Mouse (Mus musculus) intestine, embryonic 16.5 days (tissue): Measurements from ENCODE around the gene Gm15294. TPM values are rescaled to one million over a fixed set of nuclear protein-coding genes. Genes with fewer than 3 reads are reported as not detected.

Experiments
- ATAC-seq: fragments of 200-750 bp; cut with Nextera tagmentation; 2 replicates; pipeline ENCODE4 v1.8.0; 2017; ENCODE audit warnings: moderate TSS enrichment, moderate library complexity
- H3K27ac ChIP-seq: fragments of 300-500 bp; sonication (generic); 2 replicates; pipeline ENCODE4 v1.5.1; 2014; ENCODE audit warnings: mild to moderate bottlenecking, low read length
- H3K27me3 ChIP-seq: fragments of 300-500 bp; sonication (generic); replicated peaks from 2 replicates; pipeline ENCODE4 v1.6.1; 2014; ENCODE audit warnings: low read length, control low read depth, mixed read lengths; ENCODE audit not compliant: control insufficient read depth, insufficient read depth
- H3K36me3 ChIP-seq: fragments of 300-500 bp; sonication (generic); 2 replicates; pipeline ENCODE4 v1.6.1; 2014; ENCODE audit warnings: low read length, control low read depth; ENCODE audit not compliant: control insufficient read depth, insufficient read depth
- H3K4me1 ChIP-seq: fragments of 300-500 bp; sonication (generic); 2 replicates; pipeline ENCODE4 v1.6.1; 2014; ENCODE audit warnings: low read length, control low read depth, mixed read lengths; ENCODE audit not compliant: control insufficient read depth, insufficient read depth
- H3K4me2 ChIP-seq: fragments of 300-500 bp; sonication (generic); 2 replicates; pipeline ENCODE4 v1.6.1; 2014; ENCODE audit warnings: low read depth, low read length, control low read depth
- H3K4me3 ChIP-seq: fragments of 300-500 bp; sonication (generic); 2 replicates; pipeline ENCODE4 v1.5.1; 2014; ENCODE audit warnings: mild to moderate bottlenecking, low read length
- H3K9ac ChIP-seq: fragments of 300-500 bp; sonication (generic); 2 replicates; pipeline ENCODE4 v1.6.1; 2014; ENCODE audit warnings: low read depth, low read length
- H3K9me3 ChIP-seq: fragments of 300-500 bp; sonication (generic); 2 replicates; pipeline ENCODE4 v1.6.1; 2016; ENCODE audit warnings: low read length, control low read depth; ENCODE audit not compliant: control insufficient read depth
- WGBS: fragments of 180-500 bp; shearing (Covaris S2); extraction: QIAGEN DNeasy Blood & Tissue Kit; methylation state at CpG from one replicate; pipeline ENCODE4 v1.1.7; 2014; 5-methylcytosine and 5-hydroxymethylcytosine counted together
- polyA plus RNA-seq: library from polyadenylated mRNA; unstranded; fragments of >200 nt; fragmentation: Nextera tagmentation; extraction: Ambion mirVana; gene quantifications from 2 replicates; pipeline ENCODE4 v1.2.1, GENCODE M21; 2015

The Gm15294 gene
- polyA plus RNA-seq = 0.13 TPM in 1 of 2 replicates, not detected in the other

DNA sequence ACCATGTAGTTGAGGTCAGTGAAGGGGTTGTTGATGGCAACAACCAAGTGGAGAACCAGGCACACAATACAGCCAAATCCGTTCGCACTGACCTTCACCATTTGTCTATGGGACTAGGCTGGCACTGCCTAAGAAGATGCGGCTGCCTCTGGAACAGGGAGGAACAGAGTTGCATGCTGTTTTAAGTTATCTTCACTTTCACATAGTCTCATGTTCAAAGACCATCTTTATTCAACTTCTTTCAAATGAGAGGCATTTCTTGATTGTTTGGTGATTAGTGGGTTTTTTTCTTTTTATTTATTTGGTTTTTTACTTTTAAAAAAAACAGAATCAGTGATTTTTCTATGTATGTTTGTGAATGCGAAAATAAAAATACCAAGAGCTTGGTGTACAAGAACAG lies at the start of gene Gm15294:
Gm15294 (minus strand) TSS at position 101 of the 400 bp plus-strand sequence.
- H3K27ac ChIP-seq = no peak within 1 kb of the TSS
- no peak within 1 kb of the TSS for H3K9ac ChIP-seq
- no peaks in the 10 kb centered on the region for H3K27me3 ChIP-seq
- H3K4me1 ChIP-seq = no peaks in the 10 kb centered on the region
- no peaks in the 10 kb centered on the region for H3K9me3 ChIP-seq
- 90% methylated on average over 4 of the region's 4 CpGs for WGBS
- H3K4me2 ChIP-seq = no peak within 1 kb of the TSS
- H3K4me3 ChIP-seq = no peak within 1 kb of the TSS
- no peaks in the 10 kb centered on the region for H3K36me3 ChIP-seq
- ATAC-seq = no peak

DNA sequence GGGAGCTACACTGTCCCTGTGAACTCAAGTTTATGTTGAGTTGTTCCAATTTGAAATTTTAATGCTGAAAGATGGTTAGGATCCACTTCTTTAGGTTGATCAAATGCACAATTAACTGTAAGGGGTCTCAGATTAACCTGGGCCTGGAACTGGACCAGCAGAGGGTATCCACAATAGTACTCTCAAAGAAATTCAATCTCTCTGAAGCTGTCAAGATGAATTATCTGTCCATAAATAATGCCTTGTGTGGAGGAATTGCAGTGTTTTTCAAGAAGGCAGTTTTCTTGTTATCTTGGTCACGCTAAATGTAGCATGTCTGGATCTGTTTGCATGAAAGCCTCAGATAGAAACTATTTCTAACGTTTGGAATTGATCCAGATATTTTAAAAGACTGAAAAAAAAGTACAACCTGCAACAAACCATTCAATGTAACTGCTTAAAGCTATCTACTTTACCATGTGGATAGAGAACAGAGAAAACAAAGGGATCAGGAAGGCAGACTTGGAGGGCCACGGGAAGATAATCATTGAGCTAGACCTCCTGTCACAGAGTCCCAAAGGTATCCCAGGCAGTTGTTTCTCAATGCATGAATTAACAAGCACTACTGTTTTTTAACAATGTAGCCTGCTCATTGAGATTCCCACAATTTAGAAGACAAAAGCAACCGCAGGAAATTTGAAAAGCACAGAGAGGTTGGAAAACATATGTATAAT lies 9.5 kb upstream of the Gm15294 start:
- Histone ChIP-seq H3K9ac (no peak overlapping the region), H3K4me2 (no peak overlapping the region), H3K4me1 (no peaks in the 10 kb centered on the region), H3K27me3 (no peaks in the 10 kb centered on the region), H3K27ac (no peak overlapping the region), H3K4me3 (no peak overlapping the region), H3K36me3 (no peaks in the 10 kb centered on the region), H3K9me3 (no peaks in the 10 kb centered on the region)
- 66% methylated on average over 4 of the region's 4 CpGs for WGBS
- ATAC-seq = no peak

DNA sequence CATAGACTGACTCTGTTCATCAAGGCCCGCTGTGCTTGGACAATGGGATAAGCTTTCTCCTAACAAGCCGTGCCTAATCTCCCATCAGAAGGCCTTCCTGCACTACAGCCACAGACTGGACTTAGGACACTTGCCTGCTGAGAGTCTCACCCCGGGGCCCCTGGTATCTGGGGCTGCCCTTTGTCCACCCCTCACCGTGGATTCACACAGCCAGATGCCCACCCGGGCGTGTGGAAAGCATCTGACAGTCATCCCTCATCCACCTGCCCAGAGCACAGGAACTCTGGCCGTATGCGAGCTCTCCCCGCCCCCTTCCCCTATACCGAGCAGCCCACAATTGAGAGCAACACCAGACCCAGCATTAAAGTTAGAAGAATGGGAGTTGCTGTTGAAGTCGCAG lies 1.0 kb downstream of the Gm15294 start:
- no peaks in the 10 kb centered on the region for H3K9me3 ChIP-seq
- no peak overlapping the region for H3K4me2 ChIP-seq
- no peaks in the 10 kb centered on the region for H3K27me3 ChIP-seq
- H3K4me3 ChIP-seq = no peak overlapping the region
- 77% methylated on average over 11 of the region's 11 CpGs for WGBS
- no peak overlapping the region for H3K9ac ChIP-seq
- no peak overlapping the region for H3K27ac ChIP-seq
- no peaks in the 10 kb centered on the region for H3K36me3 ChIP-seq
- no peak for ATAC-seq
- H3K4me1 ChIP-seq = no peaks in the 10 kb centered on the region

GRCm38 (mm10) chrX:141873597-141873996 lies 1.4 kb downstream of the Gm15294 start:
- H3K9ac ChIP-seq = no peak overlapping the region
- H3K4me3 ChIP-seq = no peak overlapping the region
- ATAC-seq = no peak
- no peaks in the 10 kb centered on the region for H3K4me1 ChIP-seq
- no peaks in the 10 kb centered on the region for H3K36me3 ChIP-seq
- no peak overlapping the region for H3K27ac ChIP-seq
- H3K4me2 ChIP-seq = no peak overlapping the region
- H3K27me3 ChIP-seq = no peaks in the 10 kb centered on the region
- no peaks in the 10 kb centered on the region for H3K9me3 ChIP-seq
- 49% methylated on average over 4 of the region's 4 CpGs for WGBS

DNA sequence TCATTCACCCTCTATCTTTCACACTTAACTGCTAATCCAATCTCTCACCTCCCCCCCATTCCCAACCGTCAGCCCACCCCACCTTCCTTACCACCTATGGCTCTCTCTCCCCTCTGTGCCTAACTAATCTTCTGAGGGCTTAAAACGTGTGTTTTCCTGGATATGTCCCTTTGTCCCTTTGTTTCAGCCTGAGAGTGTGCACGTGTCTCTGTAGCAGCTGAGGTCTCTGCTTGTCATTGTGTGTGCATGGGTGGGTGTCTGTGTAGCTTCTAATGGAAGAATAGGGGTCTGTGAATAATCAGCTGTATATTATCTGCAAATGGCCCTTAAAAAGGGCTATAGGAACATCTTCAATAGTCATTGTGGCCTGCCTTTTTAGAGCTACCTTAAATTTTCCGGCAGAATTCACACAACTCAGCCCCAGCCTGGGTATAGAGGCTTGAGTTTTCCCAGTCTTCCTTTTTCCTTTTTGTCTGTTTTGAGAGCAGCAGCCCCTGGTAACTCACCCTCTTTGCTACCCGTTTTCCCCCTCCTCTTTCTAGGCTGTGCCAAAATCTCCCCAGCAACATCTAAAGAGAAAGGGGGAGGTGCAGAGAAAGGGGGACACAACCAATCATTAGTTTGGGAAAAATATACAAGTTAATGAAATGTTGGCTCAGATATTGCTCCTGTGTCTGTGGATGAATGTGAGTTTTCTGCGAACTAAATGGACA lies 19.2 kb downstream of the Gm15294 start:
- H3K27me3 ChIP-seq = no peaks in the 10 kb centered on the region
- ATAC-seq = no peak
- no peaks in the 10 kb centered on the region for H3K4me1 ChIP-seq
- no peaks in the 10 kb centered on the region for H3K9me3 ChIP-seq
- 35% methylated on average over 6 of the region's 6 CpGs for WGBS
- H3K4me2 ChIP-seq = no peak overlapping the region
- no peaks in the 10 kb centered on the region for H3K36me3 ChIP-seq
- no peak overlapping the region for H3K4me3 ChIP-seq
- no peak overlapping the region for H3K9ac ChIP-seq
- no peak overlapping the region for H3K27ac ChIP-seq

Other genes with a start within 250 kb of the Gm15294 start
- 0.11 and 0.20 TPM in 2 replicates for gene Irs4, start 150.0 kb downstream of the Gm15294 start, polyA plus RNA-seq